Mouse (Mus musculus) megakaryocyte, embryonic 14.5 days (primary cell): ENCODE measurements around the gene Incenp. TPM values are rescaled to one million over a fixed set of nuclear protein-coding genes. Genes with fewer than 3 reads are reported as not detected.
"Not testable (repeated sequence)": the region's sequence is repeated elsewhere in the genome, so short reads cannot be mapped to it uniquely, and the experiment has no call there.

Experiments used
- H3K27me3 ChIP-seq: replicated peaks from 2 replicates; pipeline ENCODE3; 2012; ENCODE audit warnings: inconsistent platforms
- H3K36me3 ChIP-seq: replicated peaks from 2 replicates; pipeline ENCODE3; 2012; ENCODE audit warnings: low read length, inconsistent platforms, mixed read lengths
- H3K4me1 ChIP-seq: 2 replicates; pipeline ENCODE4 v1.6.1; 2012; ENCODE audit warnings: inconsistent platforms
- H3K4me3 ChIP-seq: replicated peaks from 2 replicates; pipeline ENCODE3; 2012; ENCODE audit warnings: moderate library complexity, mild to moderate bottlenecking, inconsistent platforms
- H3K9me3 ChIP-seq: 2 replicates; pipeline ENCODE4 v1.6.1; 2012; ENCODE audit warnings: inconsistent platforms
- FLI1 ChIP-seq: IDR thresholded peaks from 2 replicates; pipeline ENCODE4 v1.6.1; 2012; ENCODE audit warnings: low read length, inconsistent platforms, mixed read lengths
- GATA1 ChIP-seq: IDR thresholded peaks from 3 replicates; pipeline ENCODE4 v1.6.1; 2012; ENCODE audit warnings: mixed read lengths, low read length, inconsistent platforms, borderline replicate concordance
- polyA plus RNA-seq: library from polyadenylated mRNA; stranded (reverse); fragments of >175 nt; gene quantifications from 2 replicates; pipeline ENCODE4 v1.2.3, GENCODE M21; 2012; ENCODE audit warnings: low replicate concordance; ENCODE audit not compliant: insufficient read depth

Incenp gene
- polyA plus RNA-seq, 1 experiment = 70.8 TPM

DNA sequence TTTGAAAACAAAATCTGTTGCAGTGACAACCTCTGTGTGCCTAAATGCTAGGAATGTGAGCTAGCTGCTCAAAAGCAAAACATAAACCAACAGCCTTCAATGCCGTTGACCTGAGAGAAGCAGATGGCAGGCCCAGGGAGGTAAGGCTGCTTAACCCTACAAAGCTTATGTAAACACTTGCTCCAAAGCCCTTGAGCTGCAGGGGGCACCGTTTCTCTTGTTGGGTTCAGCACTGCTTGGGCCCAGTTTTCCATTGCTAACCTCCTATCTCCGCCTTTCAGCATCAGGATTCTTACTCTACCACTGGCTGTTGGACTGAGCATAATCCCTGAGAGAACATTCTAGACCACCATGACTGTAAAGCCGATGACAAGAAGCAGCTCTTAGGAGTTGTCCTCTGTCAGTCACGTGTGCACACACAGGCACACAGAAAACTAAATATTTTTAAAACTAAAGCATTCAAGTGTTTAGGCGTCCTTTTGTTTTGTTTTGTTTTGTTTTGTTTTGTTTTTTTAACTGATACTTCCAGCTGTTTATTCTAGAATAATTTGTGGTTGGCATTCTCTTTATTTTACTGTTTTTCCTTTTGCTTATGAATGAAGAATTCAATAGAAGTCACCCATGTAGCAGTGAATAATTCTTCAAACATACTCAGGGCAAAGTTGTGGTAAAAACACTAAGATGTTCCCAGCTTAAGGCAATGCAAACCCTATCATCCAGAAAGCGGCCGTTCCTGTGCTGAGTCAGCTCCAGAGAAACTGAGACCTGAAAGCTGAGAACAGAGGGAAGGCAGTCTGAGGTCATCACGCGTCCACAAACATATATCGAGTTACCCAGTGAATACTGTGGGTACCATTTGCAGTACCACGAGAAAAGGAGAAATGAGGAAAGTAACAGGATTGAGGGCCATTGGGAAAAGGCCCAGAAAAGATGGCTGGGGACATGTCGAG is 21.8 kb upstream of the Incenp start:
- no peak for TF ChIP-seq GATA1
- TF ChIP-seq FLI1 = no peak
- no peaks in the 10 kb centered on the region for H3K9me3 ChIP-seq
- no peak overlapping the region for H3K4me3 ChIP-seq
- peaks cover 15% of the 10 kb centered on the region for H3K4me1 ChIP-seq
- no peaks in the 10 kb centered on the region for H3K36me3 ChIP-seq
- H3K27me3 ChIP-seq = peaks cover 19% of the 10 kb centered on the region

DNA sequence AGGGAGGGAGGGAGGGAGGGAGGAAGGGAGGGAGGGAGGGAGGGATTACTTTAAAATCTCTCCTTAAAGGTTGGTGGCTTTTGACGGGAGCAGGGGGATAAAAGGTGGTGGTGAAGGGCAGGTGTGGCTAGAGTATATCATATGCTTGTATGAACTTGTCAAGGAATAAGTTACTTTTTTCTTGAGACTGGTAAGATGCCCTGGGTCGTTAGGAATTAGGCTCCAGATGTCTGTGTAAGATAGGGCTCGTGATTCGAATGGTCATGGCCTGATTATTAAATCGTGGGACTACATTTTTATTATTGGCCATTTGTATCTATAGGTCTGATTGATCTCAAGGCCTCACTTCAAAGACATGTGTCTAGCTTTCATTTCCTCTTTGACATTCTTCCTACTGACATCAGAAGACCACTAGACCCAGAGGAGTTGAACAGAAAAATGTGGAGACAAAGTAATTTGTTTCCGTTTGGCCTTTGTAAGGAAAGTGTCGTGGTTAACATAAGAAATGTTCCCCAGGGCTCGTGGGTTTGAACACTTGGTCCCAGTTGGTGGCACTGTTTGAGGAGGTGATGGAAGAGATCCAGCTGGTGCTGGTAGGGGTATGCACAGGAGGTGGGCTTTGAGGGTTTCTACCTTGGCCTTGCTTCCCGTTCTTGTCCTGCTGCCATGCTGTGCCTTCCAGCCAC is 19.0 kb upstream of the Incenp start:
- Histone ChIP-seq H3K27me3 (peaks cover 5% of the 10 kb centered on the region), H3K4me3 (no peak overlapping the region), H3K4me1 (peaks cover 31% of the 10 kb centered on the region), H3K36me3 (no peaks in the 10 kb centered on the region), H3K9me3 (no peaks in the 10 kb centered on the region)
- TF ChIP-seq GATA1 (no peak), FLI1 (no peak)

DNA sequence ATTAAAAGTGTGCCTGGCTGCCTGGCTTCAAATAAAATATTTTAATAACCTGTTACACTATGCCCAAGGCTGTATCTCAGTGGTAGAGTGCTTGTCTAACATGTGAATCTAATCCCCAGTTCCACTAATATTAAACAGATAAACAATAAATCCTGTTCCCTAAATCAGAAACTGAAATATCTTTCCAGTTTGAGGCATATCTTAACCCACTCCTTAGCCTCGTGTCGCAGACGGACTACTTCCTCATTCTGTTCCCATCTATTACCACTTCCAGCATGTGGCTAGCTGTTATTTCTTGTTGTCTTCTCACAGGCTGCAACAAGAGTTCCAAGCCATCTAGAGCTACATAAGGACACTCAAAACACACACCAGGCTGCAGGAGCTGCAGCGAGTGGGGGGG is 18.4 kb upstream of the Incenp start:
- H3K4me1 ChIP-seq = peaks cover 31% of the 10 kb centered on the region
- peaks cover 5% of the 10 kb centered on the region for H3K27me3 ChIP-seq
- H3K9me3 ChIP-seq = no peaks in the 10 kb centered on the region
- H3K36me3 ChIP-seq = no peaks in the 10 kb centered on the region
- no peak for TF ChIP-seq GATA1
- no peak for TF ChIP-seq FLI1
- peak overlapping the region; percentile 50 for H3K4me3 ChIP-seq

DNA sequence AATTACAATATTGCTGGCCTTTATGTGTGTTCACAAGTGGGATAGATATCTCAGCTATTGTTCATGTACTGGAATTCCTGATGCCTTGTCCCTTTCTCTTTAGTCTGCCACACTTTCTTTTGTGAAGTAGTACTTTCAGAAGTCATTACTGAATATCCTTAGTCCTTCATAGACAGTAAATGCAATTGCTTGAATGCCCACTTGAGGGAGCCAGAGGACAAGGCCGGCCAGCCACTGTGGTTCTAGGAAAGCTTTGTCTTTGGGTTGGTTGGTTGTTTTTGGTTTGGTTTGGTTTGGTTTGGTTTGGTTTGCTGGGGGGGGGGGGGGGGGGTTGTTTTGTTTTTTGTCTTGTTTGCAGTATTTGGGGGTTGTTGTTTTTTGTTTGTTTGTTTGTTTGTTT is 16.6 kb upstream of the Incenp start:
- H3K4me1 ChIP-seq = peaks cover 42% of the 10 kb centered on the region
- H3K9me3 ChIP-seq = no peaks in the 10 kb centered on the region
- no peaks in the 10 kb centered on the region for H3K27me3 ChIP-seq
- H3K4me3 ChIP-seq = no peak overlapping the region
- no peaks in the 10 kb centered on the region for H3K36me3 ChIP-seq
- TF ChIP-seq GATA1 (no peak), FLI1 (no peak)

DNA sequence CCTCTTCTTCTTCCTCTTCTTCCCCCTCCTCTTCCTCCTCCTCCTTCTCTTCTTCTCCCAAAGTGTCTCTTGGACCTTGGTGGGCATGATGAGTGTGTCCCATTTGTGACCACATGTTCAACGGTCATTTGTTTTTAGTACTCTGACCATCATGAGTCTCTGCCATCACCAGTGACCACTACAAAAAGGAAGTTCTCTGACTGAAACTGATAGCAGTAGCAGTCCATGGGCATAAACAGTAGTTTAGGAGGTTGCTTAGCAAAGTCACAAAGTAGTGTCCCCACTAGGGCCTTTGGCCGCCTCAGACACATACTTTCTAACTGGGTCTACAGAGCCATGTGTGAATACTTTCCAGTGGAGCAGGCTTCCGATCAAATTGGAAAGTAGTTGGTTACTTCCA is 15.0 kb upstream of the Incenp start:
- no peaks in the 10 kb centered on the region for H3K36me3 ChIP-seq
- H3K4me1 ChIP-seq = peaks cover 38% of the 10 kb centered on the region
- no peaks in the 10 kb centered on the region for H3K27me3 ChIP-seq
- H3K9me3 ChIP-seq = no peaks in the 10 kb centered on the region
- no peak for TF ChIP-seq FLI1
- no peak for TF ChIP-seq GATA1
- no peak overlapping the region for H3K4me3 ChIP-seq

DNA sequence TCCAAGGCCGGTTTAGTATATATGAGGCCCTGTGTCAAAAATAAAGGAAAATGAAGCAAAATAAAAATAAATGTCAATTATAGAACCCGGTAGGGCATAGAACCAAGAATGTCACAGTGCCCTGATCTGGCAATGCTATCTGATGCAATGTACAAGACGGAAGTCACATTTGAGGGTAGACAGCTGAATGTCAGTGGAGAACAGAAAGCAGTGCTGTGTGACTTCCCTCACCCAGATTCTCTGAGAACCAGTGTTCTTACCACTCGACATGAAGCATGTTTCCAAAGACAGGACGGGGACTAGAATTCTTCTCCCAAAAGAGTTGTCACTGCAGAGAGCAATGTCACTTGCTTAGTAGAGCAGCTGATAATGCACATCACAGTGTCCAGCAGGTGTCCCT is 14.4 kb upstream of the Incenp start:
- Histone ChIP-seq H3K27me3 (no peaks in the 10 kb centered on the region), H3K36me3 (no peaks in the 10 kb centered on the region), H3K9me3 (no peaks in the 10 kb centered on the region), H3K4me1 (peaks cover 38% of the 10 kb centered on the region), H3K4me3 (no peak overlapping the region)
- TF ChIP-seq GATA1 (no peak), FLI1 (no peak)

DNA sequence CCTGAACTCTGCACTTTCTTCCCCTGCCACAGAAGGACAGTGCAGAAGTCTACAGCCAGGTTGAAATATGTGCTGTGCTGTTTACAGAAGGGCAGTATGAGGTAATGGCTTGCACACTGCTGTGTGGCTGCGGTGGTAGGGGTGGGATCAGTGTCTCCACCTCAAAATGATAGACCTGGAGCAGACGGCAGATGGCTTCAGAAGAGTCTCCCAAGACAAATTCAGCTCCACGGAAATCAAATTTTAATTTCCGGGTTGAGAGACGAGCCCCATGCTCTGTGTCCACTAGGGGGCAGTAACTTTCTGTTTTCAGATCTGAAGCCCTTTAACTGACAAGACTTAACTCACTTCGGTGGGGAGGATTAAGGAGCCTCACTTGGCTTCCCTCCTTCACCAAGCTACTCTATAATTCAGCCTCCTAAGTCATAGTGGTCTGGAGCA is 12.0 kb upstream of the Incenp start:
- H3K27me3 ChIP-seq = no peaks in the 10 kb centered on the region
- no peaks in the 10 kb centered on the region for H3K9me3 ChIP-seq
- no peak for TF ChIP-seq FLI1
- TF ChIP-seq GATA1 = no peak
- peak overlapping the region; percentile 70 for H3K4me3 ChIP-seq
- H3K4me1 ChIP-seq = peaks cover 28% of the 10 kb centered on the region
- no peaks in the 10 kb centered on the region for H3K36me3 ChIP-seq

DNA sequence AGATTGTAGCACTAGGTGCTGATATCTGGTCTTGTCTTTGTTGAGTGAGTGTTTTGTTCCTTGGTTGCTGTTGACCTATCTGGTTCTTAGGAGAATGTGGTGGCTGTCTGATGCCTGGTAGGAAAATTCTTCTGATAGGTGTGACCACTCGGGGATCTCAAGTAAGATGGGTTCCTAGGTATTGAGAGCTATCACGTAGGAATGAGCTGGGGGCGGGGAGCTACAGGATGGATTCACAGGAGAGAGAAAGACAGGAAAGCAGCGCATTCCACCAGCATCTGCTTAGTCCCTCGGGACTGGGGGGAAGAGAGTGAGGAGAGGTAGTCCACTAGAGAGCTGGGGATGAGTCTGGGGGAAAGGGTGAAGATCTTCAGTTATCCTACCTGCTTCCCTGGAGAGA is 10.0 kb upstream of the Incenp start:
- Histone ChIP-seq H3K4me3 (no peak overlapping the region), H3K27me3 (no peaks in the 10 kb centered on the region)

DNA sequence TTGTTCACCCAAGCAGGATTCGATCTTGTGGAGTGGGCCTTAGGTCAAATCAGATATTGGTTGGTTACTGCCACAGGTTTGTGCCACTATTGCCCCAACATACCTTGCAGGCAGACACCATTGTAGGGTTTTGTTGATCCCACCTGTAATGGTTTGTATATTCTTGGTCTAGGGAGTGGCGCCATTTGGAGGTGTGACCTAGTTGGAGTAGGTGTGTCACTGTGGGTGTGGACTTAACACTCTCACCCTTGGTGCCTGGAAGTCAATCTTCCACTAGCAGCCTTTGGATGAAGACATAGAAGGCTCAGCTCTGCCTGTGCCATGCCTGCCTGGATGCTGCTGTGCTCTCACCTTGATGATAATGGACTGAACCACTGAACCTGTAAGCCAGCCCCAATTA is 1.3 kb upstream of the Incenp start:
- peaks cover 14% of the 10 kb centered on the region for H3K36me3 ChIP-seq
- not testable (repeated sequence) for H3K4me3 ChIP-seq, H3K9me3 ChIP-seq, H3K27me3 ChIP-seq
- peaks cover 36% of the 10 kb centered on the region for H3K4me1 ChIP-seq

More for the DNA sequence above, 10.0 kb upstream of the Incenp start:
- peaks cover 19% of the 10 kb centered on the region for H3K4me1 ChIP-seq
- H3K36me3 ChIP-seq = no peaks in the 10 kb centered on the region
- no peaks in the 10 kb centered on the region for H3K9me3 ChIP-seq
- TF ChIP-seq GATA1 (no peak), FLI1 (no peak)

DNA sequence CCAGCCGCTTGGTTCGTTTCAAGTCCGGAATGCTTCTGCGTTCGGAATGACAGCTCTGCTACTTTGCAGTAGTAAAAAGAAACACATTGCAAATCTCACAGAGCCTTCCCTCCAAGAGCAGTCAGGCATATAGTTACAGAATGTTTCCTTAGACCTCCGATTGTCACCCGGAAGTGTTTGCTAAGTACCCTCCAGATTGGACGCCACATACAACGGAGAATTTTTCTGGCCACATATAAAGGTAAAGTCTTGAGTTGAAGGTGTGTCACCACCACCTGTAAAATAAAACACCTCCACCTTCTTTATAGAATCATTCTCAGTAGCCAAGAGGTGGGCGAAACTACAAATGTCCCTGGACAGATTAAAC is 412 bp upstream of the Incenp start:
- Histone ChIP-seq H3K27me3 (no peaks in the 10 kb centered on the region), H3K4me1 (peaks cover 45% of the 10 kb centered on the region), H3K36me3 (peaks cover 24% of the 10 kb centered on the region), H3K4me3 (peak overlapping the region; percentile 97), H3K9me3 (no peaks in the 10 kb centered on the region)
- TF ChIP-seq FLI1 (no peak), GATA1 (no peak)
